Mouse (Mus musculus) naive thymus-derived CD4-positive, alpha-beta T cell, adult 2 months (primary cell): ENCODE data around the gene Gm45234.

Experiments
- DNase-seq: peaks from one replicate; pipeline ENCODE4 v3.0.0-alpha.2; 2011; ENCODE audit warnings: low read depth

Gm45234 gene

GRCm38 (mm10) chr6:124767536-124767919 lies 11.7 kb upstream of the Gm45234 start:
- no peak for DNase-seq

GRCm38 (mm10) chr6:124765951-124766350 lies 10.1 kb upstream of the Gm45234 start:
- DNase-seq: no peak

DNA sequence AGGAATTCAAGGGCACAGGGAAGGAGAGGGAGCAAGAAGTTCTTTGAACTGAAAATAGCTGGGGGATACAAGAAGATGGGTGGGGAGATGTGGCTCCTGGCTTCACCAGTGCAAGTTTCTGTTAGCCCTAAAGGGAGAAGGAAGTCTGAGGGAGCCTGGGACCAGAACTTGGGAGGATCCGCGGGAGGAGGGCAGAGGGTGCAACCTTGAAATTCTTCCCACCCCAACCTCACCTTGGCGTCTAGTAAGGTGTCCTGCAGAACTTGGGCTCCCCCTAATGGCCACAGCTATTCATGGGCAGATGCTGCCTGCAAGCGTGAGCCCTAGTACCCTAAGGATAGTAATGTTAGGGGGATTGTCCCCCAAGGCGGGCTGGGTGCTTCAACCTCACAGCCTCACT lies 3.4 kb upstream of the Gm45234 start:
- DNase-seq: peak; percentile 94

GRCm38 (mm10) chr6:124758849-124759232 lies 3.0 kb upstream of the Gm45234 start:
- DNase-seq: no peak

DNA sequence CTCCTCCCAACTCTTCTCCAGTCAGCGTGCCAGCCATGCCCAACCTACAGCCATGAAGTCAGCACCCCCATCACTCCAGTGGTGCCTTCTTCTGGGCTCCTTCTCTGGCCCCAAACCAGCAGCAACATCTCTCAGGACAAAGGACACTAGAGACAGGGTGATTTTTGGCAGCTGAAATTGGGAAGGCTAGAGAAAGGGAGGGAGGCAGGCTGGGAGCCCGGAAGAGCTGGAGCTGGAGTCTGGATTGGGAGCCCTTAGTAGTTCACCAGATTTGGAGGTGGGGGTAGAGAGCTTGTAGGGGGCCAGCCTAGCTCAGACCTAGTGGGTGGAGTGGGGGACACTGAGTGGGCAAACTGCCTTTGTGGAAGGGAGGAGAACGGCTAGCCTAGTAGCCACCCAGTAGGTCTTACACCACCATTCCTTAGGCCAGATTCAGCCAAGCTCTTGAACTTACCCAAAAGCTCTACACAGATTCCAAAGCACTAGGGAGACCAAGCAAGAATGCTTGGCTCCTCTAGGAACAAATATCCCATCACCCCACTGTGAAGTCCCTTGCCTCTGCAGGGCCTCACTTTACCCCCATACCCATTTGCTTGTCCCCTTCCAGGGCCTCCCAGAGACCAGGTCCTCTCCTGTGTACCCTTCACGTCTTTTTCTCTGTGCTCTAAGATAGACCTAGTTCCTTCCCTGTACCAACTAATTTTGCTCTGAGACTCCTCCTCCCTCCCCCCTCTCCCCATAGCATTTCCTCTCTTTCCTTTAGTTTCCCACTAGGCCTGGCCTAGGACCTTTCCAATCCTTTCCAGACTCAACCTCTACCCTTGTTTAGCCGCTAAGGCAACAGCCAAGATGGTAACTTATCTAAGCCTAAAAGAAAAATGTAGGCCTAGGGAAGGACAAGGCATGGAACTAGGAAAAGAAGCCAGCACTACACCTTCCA lies 2.4 kb upstream of the Gm45234 start:
- peak; percentile 15 for DNase-seq

- DNase-seq: no peak
Observed at GRCm38 (mm10) chr6:124757351-124757880, 1.6 kb upstream of the Gm45234 start.

GRCm38 (mm10) chr6:124756652-124757350 lies 980 bp upstream of the Gm45234 start:
- peak; percentile 59 for DNase-seq

- no peak for DNase-seq
Observed at GRCm38 (mm10) chr6:124755306-124755705, 515 bp downstream of the Gm45234 start.

- no peak for DNase-seq
Observed at GRCm38 (mm10) chr6:124753861-124754260, 2.0 kb downstream of the Gm45234 start.

DNA sequence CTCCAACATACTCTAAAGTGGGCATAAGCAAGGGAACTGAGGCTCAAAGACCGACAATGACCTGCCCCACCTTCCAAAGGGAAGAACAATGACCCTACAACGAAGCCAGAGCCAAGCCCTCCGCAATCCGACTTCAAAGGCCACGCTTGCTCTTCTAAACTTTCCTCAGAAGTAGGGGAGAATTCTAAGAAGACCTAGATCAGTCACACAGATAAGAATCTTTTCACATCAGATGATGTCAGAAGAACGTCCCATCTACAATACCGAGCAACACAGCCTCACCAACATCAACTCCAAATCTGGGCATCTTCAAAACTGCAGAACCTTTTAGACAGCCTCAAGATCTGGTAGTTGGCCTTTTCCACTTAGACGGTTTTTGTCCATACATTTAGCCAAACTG lies 5.4 kb downstream of the Gm45234 start:
- DNase-seq: peak; percentile 85

GRCm38 (mm10) chr6:124746654-124747632 lies 8.9 kb downstream of the Gm45234 start:
- no peak for DNase-seq

DNA sequence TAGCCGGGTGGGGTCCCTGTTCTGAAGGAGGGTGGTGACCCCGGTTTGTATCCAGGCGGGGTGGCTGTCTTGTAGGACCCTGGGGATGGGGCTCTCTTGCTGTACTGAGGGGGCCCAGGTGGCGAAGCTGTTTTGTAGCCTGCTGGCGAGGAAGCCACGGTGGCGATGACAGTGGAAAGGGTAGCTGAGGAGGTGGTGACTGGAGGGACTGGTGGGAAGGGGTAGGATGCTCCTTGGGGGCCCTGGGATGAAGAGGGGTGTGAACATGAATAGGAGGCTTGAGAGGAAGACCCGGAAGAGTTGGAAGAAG lies 9.6 kb downstream of the Gm45234 start:
- DNase-seq: no peak

- peak; percentile 95 for DNase-seq
Observed at GRCm38 (mm10) chr6:124745490-124746295, 10.1 kb downstream of the Gm45234 start.

DNA sequence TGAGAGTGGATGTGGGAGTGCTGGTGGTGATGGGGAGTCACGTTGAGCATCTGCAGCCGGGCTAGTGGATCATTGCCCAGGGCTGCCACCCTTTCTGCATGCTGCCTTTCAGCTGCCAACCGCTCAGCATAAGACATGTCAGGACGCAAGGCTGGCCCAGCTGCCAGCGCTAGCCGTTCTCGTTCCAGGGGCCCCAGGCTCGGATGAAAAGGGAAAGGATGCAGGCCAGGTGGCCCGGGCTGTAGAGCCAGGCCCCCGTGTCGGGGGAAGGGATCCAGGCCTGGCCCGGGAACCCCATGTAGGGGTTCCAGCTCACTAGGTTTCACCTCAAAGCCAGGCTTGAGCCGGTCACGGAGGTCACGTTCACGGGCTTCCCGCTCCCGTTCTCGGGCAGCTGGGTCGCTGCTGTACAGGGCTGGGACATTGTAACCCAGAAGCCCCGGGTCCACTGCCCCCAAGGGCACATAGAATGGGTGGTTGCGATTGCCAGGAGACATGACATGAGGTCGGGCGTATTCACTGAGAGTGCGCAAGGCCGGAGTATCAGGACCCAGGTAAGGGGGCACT lies 11.0 kb downstream of the Gm45234 start:
- DNase-seq: no peak

DNA sequence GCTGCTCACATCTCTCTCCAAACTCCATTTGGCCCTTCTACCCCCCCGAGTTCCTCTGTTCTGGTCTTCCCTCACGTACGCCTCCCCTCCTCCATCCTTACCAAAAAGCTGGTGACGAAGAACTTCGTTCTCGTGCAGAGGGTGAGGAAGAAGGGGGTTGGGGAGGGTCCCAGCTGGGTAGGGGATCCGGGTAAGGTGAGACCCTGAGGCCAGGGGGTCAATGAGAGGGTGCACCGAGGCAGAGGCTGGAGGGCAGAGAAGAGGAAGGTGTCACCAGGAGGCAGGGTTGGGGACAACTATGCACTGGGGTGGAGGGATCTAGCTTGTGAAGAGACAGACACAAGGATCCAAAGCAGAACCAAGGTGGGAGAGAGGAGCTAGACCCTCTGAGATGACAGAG lies 12.2 kb downstream of the Gm45234 start:
- no peak for DNase-seq

- DNase-seq: no peak
Observed at GRCm38 (mm10) chr6:124742839-124743514, 12.8 kb downstream of the Gm45234 start.

- DNase-seq: no peak
Observed at GRCm38 (mm10) chr6:124741842-124742241, 14.0 kb downstream of the Gm45234 start.

- DNase-seq: peak; percentile 97
Observed at GRCm38 (mm10) chr6:124740888-124741761, 14.7 kb downstream of the Gm45234 start, which contains the start of gene Grcc10. Gene Grcc10, minus strand, starts transcription at chr6:124741374.
